Mouse (Mus musculus): ENCODE data around the gene Hdac9. TPM values are rescaled to one million over a fixed set of nuclear protein-coding genes. Genes with fewer than 3 reads are reported as not detected.

Gene Hdac9
- total RNA-seq, 2 experiments from 2014 or later: 50.2 to 54.1 TPM

- DNase-seq (ENCODE audit: low spot score in 2 of 2): no peak
These were observed 302.1 kb downstream of the Hdac9 start for GRCm38 (mm10) chr12:34614796-34615195.

- no peak for DNase-seq (ENCODE audit: low spot score in 2 of 2)
These were observed 304.4 kb downstream of the Hdac9 start for GRCm38 (mm10) chr12:34612511-34612910.

- DNase-seq (ENCODE audit: low spot score in 2 of 2): no peak
These were observed 312.4 kb downstream of the Hdac9 start for GRCm38 (mm10) chr12:34604521-34604920.

GRCm38 (mm10) chr12:34594167-34594793 is 322.6 kb downstream of the Hdac9 start:
- no peak for DNase-seq (ENCODE audit: low spot score in 2 of 2)

- no peak for DNase-seq (ENCODE audit: low spot score in 2 of 2)
These were observed 329.7 kb downstream of the Hdac9 start for GRCm38 (mm10) chr12:34587171-34587570.

- no peak for DNase-seq (ENCODE audit: low spot score in 2 of 2)
These were observed 334.4 kb downstream of the Hdac9 start for GRCm38 (mm10) chr12:34582522-34582921.

GRCm38 (mm10) chr12:34579220-34579619 is 337.7 kb downstream of the Hdac9 start:
- DNase-seq (ENCODE audit: low spot score in 2 of 2): no peak

- DNase-seq (ENCODE audit: low spot score in 2 of 2): no peak
These were observed 345.8 kb downstream of the Hdac9 start for GRCm38 (mm10) chr12:34571069-34571468.

GRCm38 (mm10) chr12:34569472-34569871 is 347.4 kb downstream of the Hdac9 start:
- no peak for DNase-seq (ENCODE audit: low spot score in 2 of 2)

GRCm38 (mm10) chr12:34569052-34569451 is 347.8 kb downstream of the Hdac9 start:
- no peak for DNase-seq (ENCODE audit: low spot score in 2 of 2)

- no peak for DNase-seq (ENCODE audit: low spot score in 2 of 2)
These were observed 354.6 kb downstream of the Hdac9 start for GRCm38 (mm10) chr12:34562331-34562730.

GRCm38 (mm10) chr12:34559001-34559400 is 357.9 kb downstream of the Hdac9 start:
- DNase-seq (ENCODE audit: low spot score in 2 of 2): no peak

GRCm38 (mm10) chr12:34554803-34555202 is 362.1 kb downstream of the Hdac9 start:
- DNase-seq (ENCODE audit: low spot score in 2 of 2): no peak

- DNase-seq (ENCODE audit: low spot score in 2 of 2): no peak
These were observed 366.6 kb downstream of the Hdac9 start for GRCm38 (mm10) chr12:34550268-34550667.

- DNase-seq (ENCODE audit: low spot score in 2 of 2): peak; percentile 59 to 78
These were observed 387.7 kb downstream of the Hdac9 start for GRCm38 (mm10) chr12:34529165-34529545.

GRCm38 (mm10) chr12:34528201-34529164 is 388.4 kb downstream of the Hdac9 start:
- DNase-seq (ENCODE audit: low spot score in 2 of 2): peak; percentile 29 to 38

- DNase-seq (ENCODE audit: low spot score in 2 of 2): no peak
These were observed 389.1 kb downstream of the Hdac9 start for GRCm38 (mm10) chr12:34527761-34528160.

- no peak for DNase-seq (ENCODE audit: low spot score in 2 of 2)
These were observed 395.4 kb downstream of the Hdac9 start for GRCm38 (mm10) chr12:34521468-34521867.

GRCm38 (mm10) chr12:34516769-34517562 is 399.9 kb downstream of the Hdac9 start:
- no peak for DNase-seq (ENCODE audit: low spot score in 2 of 2)

- no peak for DNase-seq (ENCODE audit: low spot score in 2 of 2)
These were observed 410.6 kb downstream of the Hdac9 start for GRCm38 (mm10) chr12:34506345-34506744.
